Mouse (Mus musculus): ENCODE results near the gene Car6.

GRCm38 (mm10) chr4:150221017-150221640 is 20.0 kb upstream of the Car6 start:
- TF ChIP-seq CTCF (IDR thresholded peaks at IDR 0.05) (no peak), EP300 (IDR thresholded peaks at IDR 0.05) (no peak)
